Mouse (Mus musculus): ENCODE data around the gene Anapc16.

DNA sequence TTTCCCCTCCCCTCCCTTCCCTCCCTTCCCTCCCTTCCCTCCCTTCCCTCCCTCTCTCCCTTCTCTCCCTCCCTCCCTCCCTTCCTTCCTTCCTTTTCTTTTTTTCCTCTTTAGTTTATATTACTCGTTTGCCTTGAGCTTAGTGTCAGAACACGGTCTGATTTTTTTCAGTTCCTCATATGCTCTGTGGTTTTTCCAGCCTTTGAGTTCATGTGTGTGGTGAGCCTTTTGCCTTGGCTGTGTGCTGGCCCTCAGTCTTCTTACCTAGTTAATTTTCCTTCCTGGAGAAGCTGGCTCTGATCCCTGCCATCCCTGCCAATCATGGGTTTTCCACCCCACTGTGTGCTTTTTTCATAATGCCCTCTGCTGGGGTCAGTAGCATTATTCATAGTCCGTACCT, 6.2 kb upstream of the Anapc16 start:
- TF ChIP-seq CTCF (IDR thresholded peaks at IDR 0.05; ENCODE audit: extremely low read depth, insufficient read depth, insufficient read length, insufficient replicate concordance) (no peak), POLR2A (IDR thresholded peaks at IDR 0.05; ENCODE audit: low read depth, low read length) (no peak)
